Mouse (Mus musculus) brain, embryonic 14.5 days (tissue): ENCODE data around the gene Exosc5.

Experiments used
- CTCF ChIP-seq: fragments of 200-500 bp; IDR thresholded peaks from 2 replicates; pipeline ENCODE4 v1.5.1; 2012; ENCODE audit warnings: inconsistent platforms, mild to moderate bottlenecking, moderate library complexity, borderline replicate concordance; ENCODE audit not compliant: insufficient read depth, insufficient read length; ENCODE audit errors: extremely low read depth
- POLR2A ChIP-seq: fragments of 200-500 bp; IDR thresholded peaks from 2 replicates; pipeline ENCODE4 v1.6.1; 2012; ENCODE audit warnings: mild to moderate bottlenecking, inconsistent platforms, borderline replicate concordance; ENCODE audit not compliant: poor library complexity, insufficient read depth, insufficient read length, severe bottlenecking; ENCODE audit errors: extremely low read depth

- TF ChIP-seq CTCF, result no peak
- TF ChIP-seq POLR2A, result no peak
Observed at GRCm38 (mm10) chr7:25681341-25682231, 22.6 kb downstream of the Exosc5 start.
